Mouse (Mus musculus) thymus, postnatal 4 days (tissue): ENCODE results near the gene Ckap2l.
A peak's percentile ranks its signal among the peaks of the same experiment; 100 is the strongest.

Source experiments
- DNase-seq: peaks from one replicate; pipeline ENCODE4 v3.0.0; 2021

The Ckap2l gene

DNA sequence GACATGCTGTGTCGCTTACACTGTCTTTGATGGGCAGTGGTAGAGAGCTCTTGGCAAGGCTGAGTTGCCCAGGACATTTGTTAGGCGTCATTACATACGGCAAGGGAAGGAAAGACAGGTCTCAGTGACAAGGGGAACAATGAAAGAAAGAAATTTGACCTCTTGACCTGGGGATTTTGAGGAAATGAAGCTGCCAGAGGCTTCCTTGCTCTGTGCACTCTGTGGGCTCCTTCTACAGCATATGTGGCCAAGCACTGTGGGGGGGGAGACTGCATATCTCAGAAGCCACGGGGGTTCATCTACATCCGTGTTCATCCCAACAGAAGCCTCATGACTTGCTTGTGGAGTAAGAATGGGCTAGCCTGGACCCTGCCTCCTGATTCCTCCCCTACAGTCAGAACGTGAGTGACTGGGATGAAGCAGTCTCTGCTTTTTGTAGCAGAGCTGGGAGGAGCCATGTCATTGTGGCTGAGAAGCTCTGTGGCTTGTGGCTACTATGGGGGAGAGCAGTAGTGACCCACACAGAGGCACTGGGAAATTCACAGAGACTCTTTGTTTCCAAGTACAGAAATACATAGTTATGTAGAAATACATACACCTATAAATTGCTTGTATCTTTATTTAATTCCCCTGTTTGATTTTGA lies 35.7 kb downstream of the Ckap2l start:
- no peak for DNase-seq

DNA sequence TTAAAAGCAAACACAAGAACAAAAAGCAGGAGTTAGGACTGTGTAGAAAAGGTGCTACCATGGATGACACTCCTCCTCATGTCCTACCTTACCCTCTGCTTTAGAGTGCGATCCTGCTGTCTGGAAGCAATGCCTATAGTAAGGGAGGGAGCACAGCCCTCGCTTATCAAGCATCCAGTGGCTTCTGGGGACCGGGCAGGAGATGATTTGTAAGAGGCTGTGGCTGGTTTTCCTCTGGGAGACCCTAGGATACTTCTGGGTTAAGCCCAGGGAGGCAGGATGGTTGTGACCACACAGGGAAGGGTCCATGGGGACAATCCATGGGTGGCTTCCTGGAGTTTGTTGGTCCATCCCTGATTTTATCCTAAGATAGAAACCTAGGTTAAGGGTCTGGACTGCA lies 36.4 kb downstream of the Ckap2l start:
- no peak for DNase-seq

DNA sequence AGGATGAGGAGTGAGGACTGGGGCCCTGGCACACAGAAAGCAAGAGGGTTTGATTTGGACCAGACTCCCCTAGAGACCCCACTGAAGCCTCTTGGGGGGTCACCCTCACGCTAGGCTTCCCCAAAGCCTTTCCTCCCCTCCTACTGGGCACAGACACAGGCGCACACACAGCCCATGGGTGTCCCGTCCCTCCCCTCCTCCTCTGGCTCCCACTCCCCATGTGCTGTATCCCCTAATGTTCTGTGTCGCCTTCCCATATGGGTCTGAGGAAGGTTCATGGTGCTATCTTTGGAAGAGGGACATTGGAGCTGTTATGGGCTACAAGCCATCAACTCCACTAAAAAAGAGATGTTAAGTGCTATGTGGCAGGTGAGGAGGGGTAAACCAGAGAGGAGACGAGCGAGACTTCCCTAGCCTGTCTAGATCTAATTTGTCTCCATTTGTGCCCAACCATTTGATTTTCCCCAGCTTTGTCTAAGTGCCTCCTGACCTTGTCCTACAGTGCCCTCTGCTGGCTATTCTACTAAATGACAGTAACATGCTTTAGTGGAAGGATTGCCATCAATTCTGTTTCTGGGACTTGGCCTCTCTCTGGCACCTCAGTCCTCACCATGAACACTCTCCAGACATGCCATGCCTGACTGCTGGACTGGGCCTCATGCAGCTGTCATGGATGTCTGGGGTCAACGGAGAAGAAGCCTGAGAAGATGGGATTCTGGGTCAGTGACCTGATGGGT lies 38.4 kb downstream of the Ckap2l start:
- peak; percentile 63 for DNase-seq

DNA sequence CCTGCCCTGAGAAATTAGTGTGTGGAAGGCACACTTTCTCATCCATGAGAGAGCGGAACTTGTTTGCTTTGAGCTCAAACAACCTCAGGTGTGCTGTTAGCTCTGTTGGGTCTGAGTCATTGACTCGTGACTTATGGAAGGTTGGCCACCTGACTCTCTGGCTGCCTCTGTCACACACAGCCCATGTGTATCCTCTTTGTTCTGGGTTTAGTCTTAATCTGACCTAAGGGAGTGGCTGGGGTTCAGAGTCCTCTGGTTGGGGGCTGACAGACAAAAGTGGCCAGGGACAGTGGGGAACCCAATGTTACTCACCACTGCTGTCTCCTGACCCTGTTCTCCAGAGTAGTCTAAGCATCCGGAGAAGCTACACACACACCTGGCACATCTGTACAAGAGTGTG lies 39.0 kb downstream of the Ckap2l start:
- DNase-seq = no peak

DNA sequence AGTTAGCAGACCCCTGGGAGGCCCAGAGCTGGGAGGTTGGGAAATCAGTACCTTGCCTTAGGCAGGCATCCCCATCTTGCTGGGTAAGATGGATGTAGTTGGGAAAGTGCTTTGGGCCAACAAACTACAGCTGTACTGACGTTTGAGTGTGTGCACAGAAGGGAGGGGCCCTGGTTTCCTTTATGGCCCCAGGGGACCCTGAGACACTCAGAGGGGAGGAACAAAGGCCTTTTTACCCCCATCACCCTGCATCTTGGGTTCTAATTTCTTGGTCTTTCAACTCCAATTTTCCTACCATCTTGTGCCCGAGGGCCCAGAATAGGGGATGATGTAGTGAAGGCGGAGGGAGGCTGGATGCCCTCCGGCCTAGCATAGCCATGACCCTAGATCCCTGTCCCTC lies 41.0 kb downstream of the Ckap2l start:
- DNase-seq = no peak

DNA sequence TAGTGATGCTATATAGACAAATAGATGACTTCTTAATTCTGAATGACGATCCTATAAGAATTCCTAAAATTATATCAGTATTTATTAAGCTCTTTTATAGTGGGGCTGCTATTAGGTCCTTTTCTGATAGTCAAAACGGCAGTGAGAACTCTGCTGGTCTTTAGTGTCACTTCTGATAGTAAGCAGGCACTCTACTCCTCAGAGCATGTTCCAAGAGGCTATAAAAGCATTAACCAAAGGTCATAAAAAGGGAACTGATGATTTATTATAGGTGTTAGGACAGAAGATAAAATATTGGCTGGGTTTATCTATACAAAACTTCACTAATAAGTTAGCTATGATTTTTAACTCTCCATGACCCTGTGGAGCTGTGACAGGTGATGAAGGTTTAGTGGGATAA lies 42.9 kb downstream of the Ckap2l start:
- DNase-seq = no peak

DNA sequence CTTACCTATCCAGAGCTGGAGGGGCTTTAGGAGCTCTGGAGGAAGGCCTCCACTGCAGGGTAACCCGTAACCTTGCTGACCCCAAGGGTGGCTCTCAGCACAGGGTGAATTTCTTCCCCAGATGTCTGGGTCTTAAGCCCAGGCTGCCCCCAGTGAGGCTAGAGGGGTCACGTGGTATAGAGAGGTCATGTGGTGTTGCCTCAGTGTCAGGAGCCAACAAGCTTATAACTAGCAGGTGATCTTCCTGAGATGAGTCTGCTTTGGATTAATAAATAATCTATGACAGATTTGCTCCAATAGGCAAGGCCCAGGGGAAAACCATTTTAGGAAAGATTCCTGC lies 43.4 kb downstream of the Ckap2l start:
- no peak for DNase-seq

DNA sequence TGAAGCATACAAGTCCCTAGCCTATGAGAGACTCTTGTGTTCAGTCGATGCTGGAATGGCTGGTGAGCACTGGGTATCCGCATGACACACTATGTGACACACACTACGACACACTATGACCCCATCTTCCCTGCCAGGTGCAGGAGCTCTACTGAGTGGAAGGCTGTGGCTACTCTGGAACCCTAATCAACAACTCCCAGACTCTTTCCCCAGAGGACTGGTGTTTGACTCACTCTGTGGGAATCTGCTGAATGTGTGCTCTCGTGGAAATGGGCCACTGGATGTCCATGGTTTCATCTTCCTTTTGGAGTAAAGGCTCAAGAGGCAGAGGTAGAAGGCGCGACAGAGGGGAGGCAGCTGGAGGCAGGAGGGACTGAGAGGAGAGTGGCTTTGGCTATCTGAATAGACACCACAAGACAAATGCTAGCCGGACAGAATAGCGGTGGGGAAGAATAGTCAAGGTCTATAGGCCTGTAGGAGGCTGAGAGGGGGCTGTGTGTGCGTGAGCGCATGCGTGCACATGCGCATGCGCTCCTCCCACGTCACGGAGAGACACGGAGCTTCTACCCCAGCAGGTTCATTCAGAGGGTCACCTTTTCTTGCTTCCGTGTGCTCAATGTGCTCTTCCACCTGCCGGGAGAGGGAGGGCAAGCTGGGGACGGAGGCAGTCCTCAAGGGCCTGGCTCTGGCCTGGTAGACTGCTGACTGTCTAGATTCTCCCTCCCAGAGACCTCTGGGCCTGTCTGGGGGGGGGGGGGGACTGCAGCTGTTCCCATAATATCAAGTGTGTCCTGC lies 44.0 kb downstream of the Ckap2l start:
- no peak for DNase-seq

DNA sequence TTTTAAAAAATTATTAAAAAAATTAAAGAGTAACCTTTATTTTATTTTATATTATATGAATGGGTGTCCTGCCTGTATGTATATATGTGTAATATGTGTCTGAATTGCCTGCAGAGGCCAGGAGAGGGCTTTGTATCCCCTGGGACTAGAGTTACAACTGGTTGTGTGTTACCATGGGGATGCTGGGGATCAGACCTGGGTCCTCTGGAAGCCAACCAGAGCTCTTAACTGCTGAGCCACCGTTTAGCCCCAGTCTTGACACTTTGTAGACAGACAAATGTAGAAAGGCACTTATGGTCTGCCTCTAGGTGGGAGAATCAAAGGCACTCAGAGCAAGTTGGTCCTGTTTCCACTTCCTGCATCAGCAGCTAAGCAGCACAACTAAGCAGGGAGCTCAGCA lies 47.7 kb downstream of the Ckap2l start:
- DNase-seq = no peak

- no peak for DNase-seq
Measured at GRCm38 (mm10) chr2:129247707-129248121, 49.3 kb downstream of the Ckap2l start.

DNA sequence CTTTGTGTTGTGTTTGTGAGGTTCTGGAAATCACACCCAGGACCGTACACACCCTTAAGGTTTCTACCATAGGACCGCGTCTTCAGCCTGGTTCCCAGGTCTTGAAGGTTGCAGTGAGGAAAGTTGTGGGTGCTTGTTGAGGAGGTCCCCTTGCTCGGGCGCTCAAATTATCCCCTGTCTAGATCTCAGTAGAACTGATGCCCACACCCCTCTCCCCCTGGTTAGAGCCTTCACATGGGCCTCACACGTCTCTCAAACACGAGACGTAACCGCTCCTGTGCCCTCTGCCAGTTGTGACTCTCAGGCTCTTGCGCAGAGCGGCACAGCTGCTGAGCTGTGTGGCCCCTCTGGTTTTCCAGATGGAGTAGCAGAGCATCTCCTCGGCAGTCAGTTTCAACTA lies 50.1 kb downstream of the Ckap2l start:
- DNase-seq = no peak

- no peak for DNase-seq
Measured at GRCm38 (mm10) chr2:129246436-129246835, 50.6 kb downstream of the Ckap2l start.

DNA sequence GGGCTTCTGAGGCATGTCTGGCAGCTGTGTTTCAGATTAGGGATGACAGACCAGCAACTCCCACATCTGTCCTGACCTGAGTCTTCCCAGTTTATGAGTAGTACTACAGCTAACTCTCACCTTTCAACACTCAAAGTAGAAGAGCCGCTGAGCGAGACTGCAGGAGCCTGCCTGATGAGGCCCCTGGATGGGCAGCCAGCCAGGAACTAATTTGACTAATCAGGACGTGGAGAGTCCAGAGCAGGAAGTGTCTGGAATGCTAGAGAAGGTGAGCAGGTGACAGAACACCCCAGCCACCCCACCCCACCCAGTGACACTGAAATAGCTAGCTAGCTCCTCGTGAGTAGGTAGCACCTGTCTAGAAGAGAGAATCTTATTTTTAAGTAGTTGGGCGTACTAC lies 51.4 kb downstream of the Ckap2l start:
- DNase-seq = no peak

DNA sequence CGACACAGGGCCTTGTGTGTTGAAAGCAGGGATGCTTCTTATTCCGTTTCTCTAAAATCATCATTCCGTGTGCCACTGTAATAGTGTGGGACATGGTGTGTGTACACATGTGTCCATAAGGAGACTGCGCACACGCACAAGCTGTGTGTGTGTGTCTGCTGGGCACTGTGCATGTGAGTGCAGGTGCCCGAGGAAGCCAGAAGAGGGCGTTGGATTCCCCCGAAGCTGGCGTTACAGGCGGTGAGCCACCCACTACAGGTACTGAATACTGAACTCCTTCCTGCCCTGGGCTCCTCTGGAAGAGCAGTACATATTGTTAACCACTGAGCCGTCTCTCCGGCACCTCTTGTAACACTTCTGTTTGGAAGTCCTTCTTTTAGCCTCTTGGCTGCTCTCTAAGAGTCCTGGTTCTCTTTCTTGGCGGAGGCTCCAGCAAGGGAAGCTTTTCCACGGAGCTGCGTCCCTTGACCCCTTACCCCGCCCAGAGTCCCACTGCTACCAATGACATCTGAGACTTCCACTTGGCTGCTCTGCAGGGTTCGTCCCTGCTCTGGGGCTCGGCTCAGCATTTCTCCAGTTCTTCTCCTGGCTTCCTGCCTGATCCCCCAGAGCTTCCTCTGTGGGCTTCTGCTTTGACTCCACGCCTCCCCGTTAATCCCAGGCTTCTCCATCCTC lies 52.4 kb downstream of the Ckap2l start:
- DNase-seq = no peak

- DNase-seq = peak; percentile 65
Measured at GRCm38 (mm10) chr2:129243786-129244185, 53.2 kb downstream of the Ckap2l start.

- DNase-seq = no peak
Measured at GRCm38 (mm10) chr2:129243005-129243404, 54.0 kb downstream of the Ckap2l start.

GRCm38 (mm10) chr2:129241845-129242833 lies 54.9 kb downstream of the Ckap2l start:
- no peak for DNase-seq

DNA sequence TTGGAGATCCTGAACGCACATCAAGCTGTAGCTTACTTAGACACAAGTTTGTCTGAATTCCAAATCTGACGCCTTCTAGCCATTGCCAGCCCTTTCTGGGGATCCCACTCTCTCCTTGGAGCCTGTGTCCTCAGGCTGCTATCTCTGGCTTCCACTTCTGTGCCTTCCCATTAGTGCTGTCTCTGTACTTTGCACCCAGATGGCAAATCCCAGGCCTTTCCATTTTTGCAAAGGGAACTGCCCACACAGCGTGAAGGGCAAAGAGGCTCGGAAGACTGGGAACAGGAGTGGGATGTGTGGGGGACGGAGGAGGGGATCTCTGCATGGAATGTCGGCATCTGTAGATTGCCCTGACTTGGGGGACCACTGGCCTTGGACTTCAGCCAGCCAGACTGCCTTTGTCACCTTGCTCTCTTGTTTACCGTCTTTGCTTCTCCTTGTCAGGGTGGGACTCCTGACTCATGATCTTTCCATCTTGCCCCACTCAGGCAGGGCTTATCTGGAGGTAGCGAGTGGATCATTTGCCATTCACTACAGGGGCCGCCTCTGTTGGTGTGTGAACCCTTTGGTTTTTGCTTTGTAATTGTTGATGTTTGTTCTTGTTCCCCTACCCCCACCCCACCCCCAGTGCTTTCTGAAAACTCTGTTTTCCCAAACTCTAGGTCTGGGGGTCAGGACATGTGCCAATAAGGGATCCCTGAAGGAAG lies 56.1 kb downstream of the Ckap2l start:
- no peak for DNase-seq

GRCm38 (mm10) chr2:129236526-129236925 lies 60.5 kb downstream of the Ckap2l start:
- no peak for DNase-seq

DNA sequence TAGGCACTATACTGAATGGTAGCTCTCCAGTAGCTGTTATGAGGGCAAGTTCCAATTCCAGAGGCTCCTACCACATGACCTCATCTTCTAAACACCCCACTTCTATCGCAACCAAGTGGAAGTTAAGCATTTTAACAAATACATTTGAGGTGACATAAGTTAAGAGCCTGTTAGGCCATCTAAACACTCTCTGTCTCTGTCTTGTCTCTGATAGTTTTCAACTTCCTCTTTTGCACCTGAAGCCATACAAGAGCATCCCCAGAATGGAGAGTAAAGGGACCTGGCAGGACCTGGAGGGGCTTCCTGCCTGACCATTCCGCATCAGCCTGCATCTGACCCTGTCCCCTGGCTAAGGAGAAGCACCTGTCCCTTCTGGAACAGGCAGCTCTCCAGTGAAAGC lies 62.3 kb downstream of the Ckap2l start:
- no peak for DNase-seq

- DNase-seq = no peak
Measured at GRCm38 (mm10) chr2:129233803-129234477, 63.1 kb downstream of the Ckap2l start.
